15 mouse cellular contexts compared by ENCODE assay signal in genomic region chr10:58878636-58879035, GRCm38 (mm10).
"Had no signal": no experiment of that assay in that cellular context is flagged by ENCODE, and none has a peak within 500 bp of the region (broad histone marks: within the 10 kb centered on the region; RNA-seq: fewer than 3 reads in every experiment).

No protein-coding gene starts in this region.

- H3K27me3 ChIP-seq: lung, embryonic 15.5 days; megakaryocyte, embryonic 14.5 days; midbrain, embryonic 13.5 days; midbrain, embryonic 15.5 days; neural tube, embryonic 12.5 days; stomach, embryonic 15.5 days had no signal

- H3K4me1 ChIP-seq: lung, embryonic 15.5 days; megakaryocyte, embryonic 14.5 days; midbrain, embryonic 13.5 days; midbrain, embryonic 15.5 days; neural tube, embryonic 12.5 days; stomach, embryonic 15.5 days had no signal

- H3K36me3 ChIP-seq: lung, embryonic 15.5 days; midbrain, embryonic 13.5 days; midbrain, embryonic 15.5 days; neural tube, embryonic 12.5 days; stomach, embryonic 15.5 days had no signal

- H3K27ac ChIP-seq: lung, embryonic 15.5 days; macrophage; midbrain, embryonic 13.5 days; midbrain, embryonic 15.5 days; neural tube, embryonic 12.5 days; stomach, embryonic 15.5 days; stomach, postnatal 0 days had no signal

- H3K4me3 ChIP-seq: lung, embryonic 15.5 days; megakaryocyte, embryonic 14.5 days; midbrain, embryonic 13.5 days; midbrain, embryonic 15.5 days; neural tube, embryonic 12.5 days; stomach, embryonic 15.5 days had no signal

- DNase-seq: lung, adult 2 months; lung, postnatal 14 days; lung, postnatal 36 days; right cerebral cortex, postnatal 14 days; thymus, adult 2 months; thymus, postnatal 14 days; thymus, postnatal 36 days had no signal

- H3K9me3 ChIP-seq: lung, embryonic 15.5 days; midbrain, embryonic 13.5 days; midbrain, embryonic 15.5 days; stomach, embryonic 15.5 days had no signal
